Comparison of ENCODE assay signal across 17 mouse cellular contexts in genomic region chr11:12350986-12351546, GRCm38 (mm10).
A peak's percentile ranks its signal among the peaks of the same experiment; 100 is the strongest.
DNase-seq lines count a peak whose midpoint lies in the region; ATAC-seq and TF ChIP-seq lines count a peak whose summit lies in the region.
"Had no signal": no experiment of that assay in that cellular context is flagged by ENCODE, and none has a peak within 500 bp of the region (broad histone marks: within the 10 kb centered on the region; RNA-seq: fewer than 3 reads in every experiment).

No protein-coding gene starts in this region.

- 51% methylated on average over 3 of the region's 3 CpGs for WGBS in heart, embryonic 11.5 days (ENCODE audit: insufficient replicate concordance)
- 25% methylated on average over 3 of the region's 3 CpGs for WGBS in embryonic facial prominence, embryonic 14.5 days
- WGBS in limb, embryonic 15.5 days = 29% methylated on average over 3 of the region's 3 CpGs

- no peak overlapping the region for H3K4me2 ChIP-seq in heart, embryonic 11.5 days
- no peak overlapping the region for H3K4me2 ChIP-seq in embryonic facial prominence, embryonic 14.5 days (ENCODE audit: low read depth, low read length)
- H3K4me2 ChIP-seq in limb, embryonic 15.5 days = no peak overlapping the region
- H3K4me2 ChIP-seq: forebrain, embryonic 13.5 days; heart, embryonic 15.5 days had no signal

- H3K9me3 ChIP-seq in heart, embryonic 11.5 days (replicated peaks; ENCODE audit: control insufficient read depth, low read length) = no peaks in the 10 kb centered on the region
- H3K9me3 ChIP-seq in embryonic facial prominence, embryonic 14.5 days (ENCODE audit: control insufficient read depth, low read length) = no peaks in the 10 kb centered on the region
- no peaks in the 10 kb centered on the region for H3K9me3 ChIP-seq in limb, embryonic 15.5 days
- H3K9me3 ChIP-seq: forebrain, embryonic 13.5 days; heart, embryonic 15.5 days had no signal

- H3K27ac ChIP-seq in heart, embryonic 11.5 days (ENCODE audit: low read depth, low read length) = no peak overlapping the region
- peak overlapping the region; percentile 24 for H3K27ac ChIP-seq in layer of hippocampus, adult 2 months
- 0 out of 2 replicates have a peak overlapping the region, but pooled peaks have one; percentile 50 for H3K27ac ChIP-seq in embryonic facial prominence, embryonic 14.5 days (replicated peaks; ENCODE audit: low read depth, low read length)
- peak overlapping the region; percentile 63 for H3K27ac ChIP-seq in limb, embryonic 15.5 days
- H3K27ac ChIP-seq: forebrain, embryonic 13.5 days; heart, embryonic 15.5 days; liver, embryonic 14.5 days had no signal

- no peaks in the 10 kb centered on the region for H3K4me1 ChIP-seq in heart, embryonic 11.5 days (ENCODE audit: control insufficient read depth, insufficient read depth, low read length)
- H3K4me1 ChIP-seq in embryonic facial prominence, embryonic 14.5 days (ENCODE audit: control insufficient read depth, insufficient read depth, low read length) = peaks cover 4% of the 10 kb centered on the region; the same call in 1 of the 2 replicates
- peaks cover 11% of the 10 kb centered on the region; the same call in 1 of the 2 replicates for H3K4me1 ChIP-seq in limb, embryonic 15.5 days

- H3K27me3 ChIP-seq in heart, embryonic 11.5 days (ENCODE audit: control insufficient read depth, insufficient read depth, low read length) = no peaks in the 10 kb centered on the region
- H3K27me3 ChIP-seq in embryonic facial prominence, embryonic 14.5 days (replicated peaks; ENCODE audit: control insufficient read depth, insufficient read depth, low read length) = no peaks in the 10 kb centered on the region
- H3K27me3 ChIP-seq in limb, embryonic 15.5 days = no peaks in the 10 kb centered on the region
- H3K27me3 ChIP-seq: forebrain, embryonic 13.5 days; heart, embryonic 15.5 days had no signal

- H3K9ac ChIP-seq in heart, embryonic 11.5 days (ENCODE audit: low read depth, low read length) = no peak overlapping the region
- H3K9ac ChIP-seq in embryonic facial prominence, embryonic 14.5 days (ENCODE audit: low read depth, low read length) = no peak overlapping the region
- H3K9ac ChIP-seq in limb, embryonic 15.5 days = no peak overlapping the region
- H3K9ac ChIP-seq: forebrain, embryonic 13.5 days; heart, embryonic 15.5 days; liver, embryonic 14.5 days had no signal

- no peak for TF ChIP-seq CTCF in layer of hippocampus, adult 2 months (conservative IDR thresholded peaks at IDR 0.05)

- DNase-seq in heart, adult 11 months = peak; percentile 19
- no peak for DNase-seq in layer of hippocampus, adult 2 months (ENCODE audit: low spot score in 2 of 2)
- DNase-seq in layer of hippocampus, adult 11-12 months (ENCODE audit: low spot score) = no peak
- DNase-seq in embryonic facial prominence, embryonic 14.5 days (ENCODE audit: low spot score) = peak; percentile 57
- no peak for DNase-seq in thymus, postnatal 0 days (ENCODE audit: low spot score)
- DNase-seq: adrenal gland, postnatal 14 days; cerebellum, adult 2 months; heart, adult 18-20 months; layer of hippocampus, postnatal 36 days; retina, postnatal 1 day; thymus, postnatal 14 days had no signal

- no peak overlapping the region for H3K4me3 ChIP-seq in heart, embryonic 11.5 days (ENCODE audit: low read depth, low read length)
- no peak overlapping the region for H3K4me3 ChIP-seq in layer of hippocampus, adult 2 months
- no peak overlapping the region for H3K4me3 ChIP-seq in embryonic facial prominence, embryonic 14.5 days (ENCODE audit: low read depth, low read length)
- H3K4me3 ChIP-seq in limb, embryonic 15.5 days = no peak overlapping the region
- H3K4me3 ChIP-seq: forebrain, embryonic 13.5 days; heart, embryonic 15.5 days had no signal

- no peaks in the 10 kb centered on the region for H3K36me3 ChIP-seq in heart, embryonic 11.5 days (ENCODE audit: control insufficient read depth, insufficient read depth, low read length)
- H3K36me3 ChIP-seq in embryonic facial prominence, embryonic 14.5 days (ENCODE audit: control insufficient read depth, insufficient read depth, low read length) = no peaks in the 10 kb centered on the region
- H3K36me3 ChIP-seq in limb, embryonic 15.5 days = no peaks in the 10 kb centered on the region
- H3K36me3 ChIP-seq: heart, embryonic 15.5 days had no signal

- ATAC-seq in heart, embryonic 11.5 days (replicated peaks; ENCODE audit: insufficient number of reproducible peaks, low FRiP score, low TSS enrichment) = no peak
- ATAC-seq in embryonic facial prominence, embryonic 14.5 days (ENCODE audit: low read depth) = peak; percentile 47; the same call in 1 of the 2 replicates
- ATAC-seq in limb, embryonic 15.5 days (ENCODE audit: insufficient number of reproducible peaks, low FRiP score, low TSS enrichment, low read depth) = 0 out of 2 replicates have a peak, but pooled peaks have one; percentile 35
- ATAC-seq in activated CD4-positive, CD25-positive, alpha-beta regulatory T cell, adult 4 months = no peak
- ATAC-seq: forebrain, embryonic 13.5 days had no signal

Comparison
In these comparisons a context has a peak if more than half of its experiments do, and no peak if none do; other contexts are left out.
1. DNase-seq: peak in heart, adult 11 months (single experiment) and embryonic facial prominence, embryonic 14.5 days (single experiment); none in layer of hippocampus, adult 2 months (0 of 2), layer of hippocampus, adult 11-12 months (single experiment) and thymus, postnatal 0 days (single experiment).
2. ATAC-seq: peak in embryonic facial prominence, embryonic 14.5 days (single experiment) and limb, embryonic 15.5 days (single experiment); none in heart, embryonic 11.5 days (single experiment) and activated CD4-positive, CD25-positive, alpha-beta regulatory T cell, adult 4 months (single experiment).